Mouse (Mus musculus) bone marrow macrophage, adult 2 months (primary cell): ENCODE measurements around the gene Cd164.

ENCODE experiments used
- CTCF ChIP-seq: IDR thresholded peaks from 2 replicates; pipeline ENCODE4 v1.5.1; 2012; ENCODE audit warnings: low read depth, mild to moderate bottlenecking, low read length, moderate library complexity
- POLR2A ChIP-seq: IDR thresholded peaks from 2 replicates; pipeline ENCODE4 v1.6.1; 2012; ENCODE audit warnings: mild to moderate bottlenecking, low read depth, low read length, borderline replicate concordance

DNA sequence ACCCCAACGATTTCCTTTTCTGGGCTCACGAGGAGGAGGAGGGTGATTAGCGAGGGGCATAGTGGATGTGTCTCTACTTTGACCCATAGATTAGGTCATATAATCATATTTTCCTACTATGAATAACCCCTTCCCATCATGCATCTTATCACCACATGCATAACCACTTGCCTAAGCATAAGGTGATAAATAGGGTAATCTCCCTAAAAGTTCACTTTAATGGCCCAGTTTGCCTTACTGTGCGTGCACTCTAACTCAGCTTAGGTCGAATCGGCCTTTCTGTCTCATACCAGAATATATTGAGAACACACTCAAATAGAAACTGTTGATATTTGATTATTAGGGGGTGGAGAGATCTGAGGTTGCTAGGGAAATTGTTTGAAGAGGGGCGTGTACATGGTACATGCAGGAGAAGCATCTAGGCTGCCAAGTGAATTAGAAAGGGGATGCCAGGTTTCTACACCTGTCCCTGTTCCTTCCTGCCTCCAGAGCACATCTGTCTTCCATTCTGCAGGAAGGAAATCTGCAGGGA is 26.1 kb downstream of the Cd164 start:
- TF ChIP-seq POLR2A (no peak), CTCF (no peak)
